12 mouse cellular contexts compared by ENCODE assay signal in the genomic region with DNA sequence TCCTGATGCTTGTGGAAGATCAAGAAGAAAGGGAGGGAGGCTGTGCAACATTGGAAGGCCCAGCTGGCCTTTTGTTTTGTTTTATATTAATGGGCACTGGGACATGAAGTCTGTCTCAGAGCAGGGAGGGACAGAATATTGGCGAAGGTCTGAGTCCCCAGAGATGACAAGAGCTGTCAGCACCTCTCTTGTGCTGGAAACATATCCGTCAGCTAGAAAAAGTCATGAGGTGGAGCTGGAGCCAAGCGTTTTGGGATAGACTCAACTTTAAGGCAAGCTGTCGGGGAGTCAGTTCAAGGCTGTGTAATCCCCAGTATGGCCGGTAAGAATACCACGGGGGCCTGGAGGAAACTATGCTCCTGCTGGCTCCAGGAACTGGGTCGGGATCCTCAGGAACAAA.
DNase-seq lines count a peak whose midpoint lies in the region; ATAC-seq and TF ChIP-seq lines count a peak whose summit lies in the region.
"Had no signal": no experiment of that assay in that cellular context is flagged by ENCODE, and none has a peak within 500 bp of the region (broad histone marks: within the 10 kb centered on the region; RNA-seq: fewer than 3 reads in every experiment).

No protein-coding gene starts in this region.

- H3K4me1 ChIP-seq in embryonic facial prominence, embryonic 12.5 days = peaks cover 34% of the 10 kb centered on the region
- peaks cover 11% of the 10 kb centered on the region for H3K4me1 ChIP-seq in heart, adult 2 months (ENCODE audit: control insufficient read depth, insufficient read depth, low read length)
- H3K4me1 ChIP-seq in limb, embryonic 10.5 days = peaks cover 64% of the 10 kb centered on the region
- H3K4me1 ChIP-seq in intestine, embryonic 15.5 days (replicated peaks) = no peaks in the 10 kb centered on the region
- H3K4me1 ChIP-seq in midbrain, embryonic 13.5 days (replicated peaks) = peaks cover 8% of the 10 kb centered on the region; the same call in 1 of the 2 replicates
- H3K4me1 ChIP-seq: neural tube, embryonic 12.5 days had no signal

- H3K36me3 ChIP-seq in embryonic facial prominence, embryonic 12.5 days = no peaks in the 10 kb centered on the region
- peaks cover 5% of the 10 kb centered on the region; the same call in 1 of the 2 replicates for H3K36me3 ChIP-seq in heart, adult 2 months (ENCODE audit: control insufficient read depth, insufficient read depth, low read length)
- no peaks in the 10 kb centered on the region for H3K36me3 ChIP-seq in limb, embryonic 10.5 days
- no peaks in the 10 kb centered on the region for H3K36me3 ChIP-seq in intestine, embryonic 15.5 days
- no peaks in the 10 kb centered on the region for H3K36me3 ChIP-seq in midbrain, embryonic 13.5 days
- H3K36me3 ChIP-seq: neural tube, embryonic 12.5 days had no signal

- H3K27ac ChIP-seq in embryonic facial prominence, embryonic 12.5 days = peak overlapping the region; percentile 63
- peak overlapping the region; percentile 93 for H3K27ac ChIP-seq in heart, adult 2 months
- 0 out of 2 replicates have a peak overlapping the region, but pooled peaks have one; percentile 19 for H3K27ac ChIP-seq in limb, embryonic 10.5 days
- H3K27ac ChIP-seq in intestine, embryonic 15.5 days = no peak overlapping the region
- no peak overlapping the region for H3K27ac ChIP-seq in midbrain, embryonic 13.5 days
- H3K27ac ChIP-seq: neural tube, embryonic 12.5 days had no signal

- peak; percentile 19; the same call in 1 of the 2 replicates for TF ChIP-seq CTCF in heart, adult 2 months (IDR thresholded peaks at IDR 0.05)

- no peak for TF ChIP-seq POLR2A in heart, adult 2 months (IDR thresholded peaks at IDR 0.05; ENCODE audit: insufficient read depth, low read depth, low read length)

- no peak overlapping the region for H3K9ac ChIP-seq in embryonic facial prominence, embryonic 12.5 days
- H3K9ac ChIP-seq in heart, adult 2 months (ENCODE audit: low read depth, low read length) = no peak overlapping the region
- H3K9ac ChIP-seq in intestine, embryonic 15.5 days = no peak overlapping the region
- no peak overlapping the region for H3K9ac ChIP-seq in midbrain, embryonic 13.5 days (replicated peaks)
- H3K9ac ChIP-seq: neural tube, embryonic 12.5 days had no signal

- 65% methylated on average over 7 of the region's 7 CpGs for WGBS in embryonic facial prominence, embryonic 12.5 days
- WGBS in heart, adult 2 months = 34% methylated on average over 7 of the region's 7 CpGs
- WGBS in limb, embryonic 10.5 days = 74% methylated on average over 7 of the region's 7 CpGs
- 76% methylated on average over 7 of the region's 7 CpGs for WGBS in intestine, embryonic 15.5 days
- WGBS in midbrain, embryonic 13.5 days = 75% methylated on average over 7 of the region's 7 CpGs

- TF ChIP-seq EP300 in heart, adult 2 months (IDR thresholded peaks at IDR 0.05; ENCODE audit: insufficient read depth, low read depth, low read length) = peak; percentile 94

- H3K9me3 ChIP-seq in embryonic facial prominence, embryonic 12.5 days = no peaks in the 10 kb centered on the region
- no peaks in the 10 kb centered on the region for H3K9me3 ChIP-seq in limb, embryonic 10.5 days (replicated peaks)
- no peaks in the 10 kb centered on the region for H3K9me3 ChIP-seq in intestine, embryonic 15.5 days
- no peaks in the 10 kb centered on the region for H3K9me3 ChIP-seq in midbrain, embryonic 13.5 days
- H3K9me3 ChIP-seq: neural tube, embryonic 12.5 days had no signal

- H3K4me3 ChIP-seq in embryonic facial prominence, embryonic 12.5 days = no peak overlapping the region
- H3K4me3 ChIP-seq in heart, adult 2 months = no peak overlapping the region
- H3K4me3 ChIP-seq in limb, embryonic 10.5 days = no peak overlapping the region
- H3K4me3 ChIP-seq in intestine, embryonic 15.5 days (replicated peaks) = no peak overlapping the region
- no peak overlapping the region for H3K4me3 ChIP-seq in midbrain, embryonic 13.5 days (replicated peaks)
- H3K4me3 ChIP-seq: neural tube, embryonic 12.5 days had no signal

- intact Hi-C loops in heart, adult 2 months (cut with DNase I) = no loop called here

- ATAC-seq in embryonic facial prominence, embryonic 12.5 days (ENCODE audit: insufficient number of reproducible peaks, insufficient read depth, low FRiP score, low TSS enrichment) = no peak
- no peak for ATAC-seq in intestine, embryonic 15.5 days
- ATAC-seq in midbrain, embryonic 13.5 days = no peak
- ATAC-seq: activated CD4-positive, CD25-positive, alpha-beta regulatory T cell, adult 4 months had no signal

- DNase-seq in 3134 (ENCODE audit: extremely low read depth, insufficient read length, low spot score) = peak; percentile 76
- peak; percentile 64 to 85 for DNase-seq in heart, adult 2 months
- DNase-seq in limb, embryonic 10.5 days (ENCODE audit: low spot score) = no peak
- DNase-seq in urinary bladder, postnatal 4 days (ENCODE audit: low spot score in 2 of 2) = no peak
- no peak for DNase-seq in natural killer cell, adult 2 months (ENCODE audit: low spot score in 2 of 2)
- DNase-seq: kidney, adult 18-20 months; right cerebral cortex, postnatal 14 days had no signal

- H3K79me2 ChIP-seq in heart, adult 2 months (replicated peaks; ENCODE audit: control insufficient read depth, insufficient read depth, low read length) = no peaks in the 10 kb centered on the region

- H3K27me3 ChIP-seq in embryonic facial prominence, embryonic 12.5 days = no peaks in the 10 kb centered on the region
- H3K27me3 ChIP-seq in heart, adult 2 months (ENCODE audit: control insufficient read depth, insufficient read depth, low read length) = no peaks in the 10 kb centered on the region
- peaks cover 37% of the 10 kb centered on the region for H3K27me3 ChIP-seq in limb, embryonic 10.5 days (ENCODE audit: low read depth, poor library complexity, severe bottlenecking)
- no peaks in the 10 kb centered on the region for H3K27me3 ChIP-seq in intestine, embryonic 15.5 days (replicated peaks)
- no peaks in the 10 kb centered on the region for H3K27me3 ChIP-seq in midbrain, embryonic 13.5 days
- H3K27me3 ChIP-seq: neural tube, embryonic 12.5 days had no signal

- H3K4me2 ChIP-seq in embryonic facial prominence, embryonic 12.5 days (replicated peaks) = no peak overlapping the region
- H3K4me2 ChIP-seq in intestine, embryonic 15.5 days (replicated peaks) = no peak overlapping the region
- no peak overlapping the region for H3K4me2 ChIP-seq in midbrain, embryonic 13.5 days (replicated peaks)
- H3K4me2 ChIP-seq: neural tube, embryonic 12.5 days had no signal

Comparison
In these comparisons a context has a peak if more than half of its experiments do, and no peak if none do; other contexts are left out.
1. DNase-seq: peak in 3134 (single experiment) and heart, adult 2 months (2 of 2); none in limb, embryonic 10.5 days (single experiment), urinary bladder, postnatal 4 days (0 of 2) and natural killer cell, adult 2 months (0 of 2).
2. H3K27ac ChIP-seq: peak in embryonic facial prominence, embryonic 12.5 days (single experiment), heart, adult 2 months (single experiment) and limb, embryonic 10.5 days (single experiment); none in intestine, embryonic 15.5 days (single experiment) and midbrain, embryonic 13.5 days (single experiment).